Mouse (Mus musculus) brain, embryonic 14.5 days (tissue): ENCODE results near the gene Sirt2.

ENCODE experiments used
- CTCF ChIP-seq: fragments of 200-500 bp; IDR thresholded peaks from 2 replicates; pipeline ENCODE4 v1.5.1; 2012; ENCODE audit warnings: inconsistent platforms, mild to moderate bottlenecking, moderate library complexity, borderline replicate concordance; ENCODE audit not compliant: insufficient read depth, insufficient read length; ENCODE audit errors: extremely low read depth
- POLR2A ChIP-seq: fragments of 200-500 bp; IDR thresholded peaks from 2 replicates; pipeline ENCODE4 v1.6.1; 2012; ENCODE audit warnings: mild to moderate bottlenecking, inconsistent platforms, borderline replicate concordance; ENCODE audit not compliant: poor library complexity, insufficient read depth, insufficient read length, severe bottlenecking; ENCODE audit errors: extremely low read depth

- TF ChIP-seq POLR2A (no peak), CTCF (no peak)
Observed at GRCm38 (mm10) chr7:28830981-28831380, 64.4 kb downstream of the Sirt2 start.
